Mouse (Mus musculus) right cerebral cortex, postnatal 10 days (tissue): Measurements from ENCODE around the gene H2-Oa.
A peak's percentile ranks its signal among the peaks of the same experiment; 100 is the strongest.

Experiments
- DNase-seq, 2 experiments: peaks; one replicate each; pipeline ENCODE4 v3.0.0; 2021; ENCODE audit warnings: low spot score in 2 of 2

H2-Oa gene

GRCm38 (mm10) chr17:34101185-34101584, 9.0 kb downstream of the H2-Oa start:
- no peak for DNase-seq

GRCm38 (mm10) chr17:34101604-34102032, 9.5 kb downstream of the H2-Oa start:
- DNase-seq = peak; percentile 90 to 93

- DNase-seq = no peak
Measured at GRCm38 (mm10) chr17:34102831-34103230, 10.7 kb downstream of the H2-Oa start.

GRCm38 (mm10) chr17:34104804-34105203, 12.7 kb downstream of the H2-Oa start:
- DNase-seq = no peak

- DNase-seq = no peak
Measured at GRCm38 (mm10) chr17:34106555-34106954, 14.4 kb downstream of the H2-Oa start.

GRCm38 (mm10) chr17:34107109-34107867, 15.1 kb downstream of the H2-Oa start:
- DNase-seq = no peak

- no peak for DNase-seq
Measured at GRCm38 (mm10) chr17:34108460-34108859, 16.3 kb downstream of the H2-Oa start.

- peak in 1 of 2 experiments; percentile 58 for DNase-seq
Measured at GRCm38 (mm10) chr17:34109038-34109805, 17.1 kb downstream of the H2-Oa start.

- no peak for DNase-seq
Measured at GRCm38 (mm10) chr17:34109806-34110195, 17.7 kb downstream of the H2-Oa start.

GRCm38 (mm10) chr17:34110309-34110708, 18.2 kb downstream of the H2-Oa start:
- no peak for DNase-seq

- DNase-seq = no peak
Measured at GRCm38 (mm10) chr17:34114114-34114513, 22.0 kb downstream of the H2-Oa start.

GRCm38 (mm10) chr17:34116736-34117370, 24.7 kb downstream of the H2-Oa start:
- no peak for DNase-seq

GRCm38 (mm10) chr17:34117421-34118112, 25.4 kb downstream of the H2-Oa start:
- no peak for DNase-seq

- peak; percentile 67 to 72 for DNase-seq
Measured at GRCm38 (mm10) chr17:34118113-34118872, 26.2 kb downstream of the H2-Oa start.

GRCm38 (mm10) chr17:34118873-34119248, 26.7 kb downstream of the H2-Oa start:
- DNase-seq = no peak

GRCm38 (mm10) chr17:34119249-34120179, 27.4 kb downstream of the H2-Oa start, which contains the start of gene H2-DMa:
TSS of gene H2-DMa (plus strand) at chr17:34119541.
- DNase-seq = peak; percentile 99 to 100

GRCm38 (mm10) chr17:34120180-34120723, 28.1 kb downstream of the H2-Oa start:
- peak; percentile 95 for DNase-seq

GRCm38 (mm10) chr17:34120814-34121171, 28.7 kb downstream of the H2-Oa start:
- DNase-seq = peak; percentile 85

GRCm38 (mm10) chr17:34121172-34121878, 29.2 kb downstream of the H2-Oa start:
- DNase-seq = peak; percentile 92 to 94
